Mouse (Mus musculus) cerebellum, postnatal 25 days (tissue): Measurements from ENCODE around the gene Gm5152.
"Not testable (repeated sequence)": the region's sequence is repeated elsewhere in the genome, so short reads cannot be mapped to it uniquely, and the experiment has no call there.

Experiments used
- DNase-seq, 2 experiments: peaks; one replicate each; pipeline ENCODE4 v3.0.0; 2021; ENCODE audit warnings: mixed read lengths in 2 of 2

Gm5152 gene

GRCm38 (mm10) chr5:10246426-10246825 is at the start of gene Gm5152:
TSS of gene Gm5152 (minus strand) at chr5:10246526.
- not testable (repeated sequence) for DNase-seq

DNA sequence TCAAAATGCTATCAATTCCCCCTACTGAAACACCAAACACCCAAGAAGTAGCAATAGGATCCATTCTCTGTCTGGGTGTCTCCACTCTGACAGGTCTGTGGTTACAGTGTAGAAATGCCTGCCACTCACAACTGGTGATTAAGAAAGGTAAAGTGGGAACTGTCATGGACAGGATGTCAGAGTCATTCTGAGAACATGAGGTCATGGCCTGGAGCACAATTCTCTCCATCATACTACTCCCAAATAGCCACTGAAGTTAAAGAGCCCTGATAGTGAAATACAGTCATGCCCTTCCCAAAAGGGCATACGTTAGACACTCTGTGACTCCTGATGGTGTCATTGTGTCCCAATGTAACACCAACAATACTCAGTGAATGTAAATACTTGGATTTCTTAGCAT is 8.4 kb upstream of the Gm5152 start:
- not testable (repeated sequence) for DNase-seq

DNA sequence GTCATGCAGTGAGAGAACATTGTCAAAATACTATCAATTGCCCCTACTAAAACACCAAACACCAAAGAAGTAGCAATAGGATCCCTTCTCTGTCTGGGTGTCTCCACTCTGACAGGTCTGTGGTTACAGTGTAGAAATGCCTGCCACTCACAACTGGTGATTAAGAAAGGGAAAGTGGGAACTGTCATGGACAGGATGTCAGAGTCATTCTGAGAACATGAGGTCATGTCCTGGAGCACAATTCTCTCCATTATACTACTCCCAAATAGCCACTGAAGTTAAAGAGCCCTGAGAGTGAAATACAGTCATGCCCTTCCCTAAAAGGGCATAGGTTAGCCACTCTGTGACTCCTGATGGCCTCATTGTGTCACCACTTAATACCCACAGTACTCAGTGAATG is 556 bp downstream of the Gm5152 start:
- DNase-seq = not testable (repeated sequence)

DNA sequence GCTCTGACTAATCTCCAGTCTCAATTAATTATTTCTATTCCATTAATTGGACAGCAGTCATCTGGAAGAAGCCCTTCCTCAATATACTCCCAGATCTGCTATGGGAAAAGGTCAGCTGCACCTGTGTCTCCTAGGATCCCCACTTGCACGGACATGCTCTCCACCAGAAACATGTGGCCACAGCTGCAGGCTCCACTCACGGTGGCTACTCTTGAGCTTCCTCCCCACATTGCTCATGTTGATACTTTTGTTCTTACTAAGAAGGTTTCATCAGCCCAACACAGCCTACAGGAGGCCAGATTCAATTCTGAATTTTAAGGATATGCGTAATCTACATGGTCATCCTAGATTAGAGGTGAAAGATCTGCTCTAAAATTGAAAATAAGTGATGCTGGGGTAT is 5.9 kb downstream of the Gm5152 start:
- DNase-seq = not testable (repeated sequence)

DNA sequence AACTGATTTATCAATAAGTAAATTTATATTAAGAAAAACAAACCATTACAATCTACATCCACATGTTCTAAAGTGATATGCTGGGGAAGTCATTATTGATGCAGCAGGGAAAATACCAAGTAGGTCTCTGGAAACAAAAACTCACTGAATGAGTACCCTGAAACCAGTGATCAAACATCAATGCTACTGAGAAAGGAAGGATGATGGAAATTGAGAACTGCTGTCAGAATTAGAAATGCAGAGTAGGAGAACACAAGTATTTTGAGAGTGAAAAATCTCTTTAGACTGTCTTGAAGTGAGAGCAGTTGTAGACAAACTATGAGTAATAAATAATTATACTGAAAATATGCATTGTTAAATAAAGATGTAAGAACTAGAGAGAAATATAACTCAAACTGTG is 26.0 kb downstream of the Gm5152 start:
- no peak for DNase-seq

GRCm38 (mm10) chr5:10203067-10203466 is 43.3 kb downstream of the Gm5152 start:
- no peak for DNase-seq

- no peak for DNase-seq
These were observed 49.4 kb downstream of the Gm5152 start for GRCm38 (mm10) chr5:10196880-10197279.
